Mouse (Mus musculus) mouse embryonic stem cell (cell line): ENCODE measurements around the gene Comp.

Source experiments
- in situ Hi-C, 2 experiments: fragments of 300-500 bp; cut with MboI; formaldehyde crosslinking; loops; 1 replicate in 1 of 2; 3 replicates in 1 of 2; pipeline ENCODE4 v1.14.3; 2019 to 2020; ENCODE audit warnings: low sequenced_read_pairs in 2 of 2, low pct_unique_long_range_greater_than_20kb in 1 of 2, mixed read lengths in 1 of 2; ENCODE audit not compliant: unreplicated experiment in 1 of 2

The Comp gene

DNA sequence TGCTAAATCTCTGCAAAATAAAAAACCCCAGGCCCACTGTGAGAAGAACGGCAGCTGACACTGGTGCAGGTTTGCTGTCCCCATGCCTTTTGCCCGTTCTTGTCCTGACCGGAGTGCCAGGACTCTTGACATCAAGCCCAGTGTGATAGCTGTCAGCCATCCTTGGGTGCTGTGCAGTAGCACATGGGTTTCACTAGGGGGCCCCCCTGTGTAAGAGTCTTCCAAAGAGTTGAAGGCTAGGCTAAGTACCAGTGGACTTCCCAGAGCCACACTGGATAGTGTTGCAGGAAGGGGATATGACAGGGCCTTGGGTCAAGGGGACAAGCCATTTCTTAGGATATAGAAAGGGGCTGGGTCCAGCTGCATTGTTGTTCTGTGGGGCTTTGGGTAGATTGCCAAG is 9.9 kb downstream of the Comp start:
- in situ Hi-C loops, result no loop called here

DNA sequence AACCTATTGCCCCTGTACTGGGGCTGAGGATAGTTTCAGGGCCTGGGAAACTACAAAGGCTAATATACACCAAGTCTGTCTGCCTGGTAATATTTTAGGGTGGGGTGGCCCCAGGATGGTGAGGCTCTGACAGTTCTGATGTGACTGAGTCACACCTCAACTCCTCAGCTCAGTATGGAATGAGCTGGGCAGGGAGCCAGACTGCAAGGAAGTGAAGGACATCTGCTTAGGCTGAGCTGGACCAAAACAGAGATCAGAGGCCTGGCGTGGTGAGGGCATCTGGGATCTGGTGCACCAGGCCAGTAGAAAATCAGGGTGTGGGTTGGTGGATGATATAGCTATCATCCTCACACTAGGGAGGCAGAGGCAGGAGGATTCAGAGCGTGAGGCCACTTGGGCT is 16.3 kb downstream of the Comp start:
- in situ Hi-C loops, result no loop called here

DNA sequence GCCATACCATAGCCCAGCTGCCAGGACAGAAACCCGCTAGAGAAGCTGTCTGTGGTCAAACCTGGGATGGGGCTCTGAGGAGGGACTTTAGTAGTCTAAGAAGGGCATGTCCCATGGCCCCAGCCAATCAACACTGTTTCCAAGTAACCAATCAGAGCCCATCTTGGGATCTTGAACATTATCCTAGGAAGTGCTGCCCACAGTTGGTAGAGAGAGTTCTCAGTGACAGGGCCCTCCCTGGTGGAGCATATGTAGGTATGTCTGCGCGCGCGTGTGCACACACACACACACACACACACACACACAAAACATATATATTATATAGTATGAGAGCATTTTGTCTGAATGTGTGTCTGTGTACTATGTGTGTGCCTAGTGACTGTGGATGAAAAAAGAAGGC is 19.7 kb downstream of the Comp start:
- in situ Hi-C loops, result no loop called here

DNA sequence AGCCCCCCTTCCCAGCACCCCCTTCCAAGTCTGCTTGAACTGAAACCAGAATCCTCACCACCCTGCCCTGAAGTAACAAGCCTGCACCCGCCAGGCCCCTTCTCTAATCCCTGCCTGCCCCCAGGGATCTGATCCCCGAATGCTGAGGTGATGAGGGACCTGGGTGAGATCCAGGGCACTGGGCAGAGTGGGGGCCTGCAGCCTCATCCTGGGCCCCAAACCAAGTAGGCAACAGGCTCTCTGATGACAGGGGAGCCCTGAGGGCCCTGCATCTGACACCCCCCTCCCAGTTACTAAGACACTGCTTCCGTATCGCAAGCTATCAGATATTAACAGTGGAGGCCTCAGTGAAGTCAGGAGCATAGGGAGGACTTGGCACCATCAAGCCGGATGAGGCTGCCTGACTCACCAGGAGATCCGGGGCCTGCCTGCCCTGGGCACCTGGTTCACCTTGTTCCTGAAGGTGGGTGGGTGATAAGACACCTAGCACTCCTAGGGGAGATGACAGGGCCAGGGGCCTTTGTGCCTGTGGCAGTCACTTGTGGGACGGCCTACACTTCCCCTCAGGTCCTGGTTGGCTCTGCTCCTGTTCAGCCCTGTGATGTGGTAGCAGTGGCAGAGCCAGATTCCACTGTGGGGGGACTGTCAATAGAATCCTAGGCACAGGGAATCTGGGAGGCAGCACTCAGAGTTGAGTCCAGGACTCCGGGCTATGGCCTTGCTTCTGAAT is 21.1 kb downstream of the Comp start:
- in situ Hi-C loops, result no loop called here

- in situ Hi-C loops, result no loop called here
Measured at GRCm38 (mm10) chr8:70395649-70396048, 22.3 kb downstream of the Comp start.

GRCm38 (mm10) chr8:70396184-70396583 is 22.8 kb downstream of the Comp start:
- in situ Hi-C loops, result no loop called here

GRCm38 (mm10) chr8:70397611-70398563 is 24.5 kb downstream of the Comp start:
- in situ Hi-C loops, result no loop called here

- in situ Hi-C loops, result no loop called here
Measured at GRCm38 (mm10) chr8:70404212-70404611, 30.9 kb downstream of the Comp start.

- in situ Hi-C loops, result no loop called here
Measured at GRCm38 (mm10) chr8:70405189-70405588, 31.8 kb downstream of the Comp start.

DNA sequence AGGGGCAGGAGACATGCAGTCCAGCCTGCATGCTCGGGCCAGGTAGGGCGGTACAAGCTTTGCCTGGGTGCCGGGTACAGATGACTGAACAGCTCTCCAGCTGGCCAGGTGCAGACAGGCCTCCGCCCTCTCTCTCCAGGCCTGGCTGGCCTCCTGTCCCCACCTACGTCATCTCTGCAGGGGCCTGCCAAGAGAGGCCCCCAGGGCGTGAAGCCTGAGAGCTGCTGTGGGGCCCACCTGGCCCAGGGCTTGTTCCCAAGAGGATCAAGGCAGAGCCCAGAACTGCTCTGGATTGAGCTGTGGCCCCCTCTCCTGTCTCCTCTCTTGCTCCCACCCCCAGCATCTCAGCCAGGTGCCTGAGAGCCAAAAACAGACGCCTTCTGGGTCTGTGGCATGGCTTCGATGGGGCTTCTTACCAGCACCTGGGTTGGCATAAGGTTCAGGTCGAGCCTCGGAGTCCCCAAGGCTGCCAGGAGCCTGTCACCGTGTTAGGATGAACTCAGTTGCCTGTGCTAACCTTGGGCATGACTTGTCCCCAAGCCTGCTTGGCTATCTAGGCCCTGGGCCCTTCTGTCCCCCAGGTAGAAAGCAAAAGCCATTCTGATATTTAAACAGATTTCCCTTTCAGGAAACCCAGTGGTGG is 33.2 kb downstream of the Comp start:
- in situ Hi-C loops, result no loop called here

- in situ Hi-C loops, result no loop called here
Measured at GRCm38 (mm10) chr8:70408301-70408700, 34.9 kb downstream of the Comp start.

DNA sequence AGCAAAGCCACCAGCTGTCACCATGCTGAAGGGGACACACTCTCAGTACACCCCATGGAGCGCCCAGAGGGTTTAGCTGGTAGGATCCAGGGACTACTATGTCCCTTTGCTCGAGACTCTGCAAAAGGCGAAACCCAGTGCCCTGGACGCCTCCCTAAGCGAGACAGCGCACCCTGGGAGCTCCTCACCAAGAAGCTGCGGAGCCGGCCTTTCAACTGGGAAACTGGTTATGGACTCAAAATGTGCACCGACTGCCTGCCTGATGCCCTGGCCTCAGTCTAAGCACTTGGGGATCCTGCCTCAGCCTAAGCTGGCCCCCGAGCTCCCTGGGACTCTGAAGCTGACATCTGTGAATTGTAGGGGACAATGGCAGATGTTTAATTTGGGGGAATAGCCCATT is 35.7 kb downstream of the Comp start:
- in situ Hi-C loops, result no loop called here

DNA sequence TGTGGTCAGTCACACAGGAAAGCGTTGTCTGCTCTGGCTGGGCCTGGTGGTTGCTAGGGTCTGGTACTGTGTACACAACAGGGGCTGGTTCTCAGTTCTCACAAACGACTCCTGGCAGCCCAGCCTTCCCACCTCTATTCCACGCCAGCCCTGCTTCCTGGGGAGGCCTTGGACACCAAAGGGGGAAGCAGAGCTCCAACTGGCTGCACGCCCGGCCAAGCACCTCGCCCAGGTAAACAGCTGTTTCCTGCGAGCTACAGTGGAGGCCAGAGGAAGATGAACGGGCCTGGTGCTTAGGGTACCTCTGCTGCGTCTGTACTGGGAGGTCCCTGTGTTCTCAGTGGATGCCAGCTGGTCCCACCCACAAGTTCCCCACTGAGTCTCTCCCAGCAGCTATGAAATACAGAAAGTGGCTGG is 36.1 kb downstream of the Comp start:
- in situ Hi-C loops, result no loop called here

DNA sequence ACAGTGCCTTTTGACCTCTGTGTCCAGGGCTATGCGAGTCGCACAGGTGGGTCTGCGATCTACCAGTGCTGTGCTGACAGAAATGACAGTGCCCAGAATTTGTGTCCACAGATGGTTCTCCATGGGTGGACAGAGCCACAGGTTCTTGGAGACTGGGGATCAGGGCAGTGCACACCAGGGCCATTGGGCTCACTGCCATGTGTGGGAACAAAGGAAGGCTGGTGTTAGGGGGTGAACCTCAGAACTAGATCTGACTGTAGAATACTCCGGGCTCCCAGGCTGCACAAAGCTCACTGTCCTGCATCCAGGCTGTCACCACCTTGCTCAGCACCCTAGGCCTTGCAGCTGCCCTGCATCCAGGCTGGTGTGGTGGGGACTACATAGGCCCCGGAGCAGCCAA is 36.9 kb downstream of the Comp start:
- in situ Hi-C loops, result loop anchor here (5.0 to 10.0 kb wide), 2 partner anchors 92 to 95 kb away; partner anchors contain the start of gene Rex1bd (in 1 of the 2)

DNA sequence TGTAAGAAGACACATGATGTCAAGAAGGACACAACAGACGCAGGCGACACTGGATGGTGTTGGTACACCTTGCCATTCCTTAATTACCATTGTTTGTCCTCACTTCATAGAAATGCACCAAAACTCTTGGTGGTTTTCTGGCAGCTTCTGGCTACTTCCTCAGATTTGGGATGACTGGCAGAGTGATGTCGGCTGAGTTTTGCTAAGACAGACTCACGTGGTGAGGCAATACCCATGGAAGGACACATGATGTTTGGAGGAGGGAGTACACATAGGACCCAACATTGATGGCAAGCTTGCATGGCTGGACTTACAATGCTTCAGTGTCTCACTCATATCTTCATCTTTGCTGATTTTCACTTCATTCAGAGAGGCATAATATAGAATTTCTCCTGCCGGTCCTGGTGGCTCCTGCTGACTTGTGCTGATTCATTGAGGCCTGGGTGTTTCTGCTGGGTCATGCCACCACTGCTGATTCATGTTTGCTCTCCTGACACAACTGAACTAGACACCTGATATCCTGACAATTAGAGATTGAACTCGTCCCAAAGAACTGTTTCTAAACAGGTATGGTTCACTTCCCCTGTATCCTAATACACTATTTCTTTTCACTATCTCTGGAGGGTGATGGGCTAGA is 41.1 kb downstream of the Comp start:
- in situ Hi-C loops, result loop anchor here (5.0 to 10.0 kb wide), 2 partner anchors 88 to 90 kb away; partner anchors contain the start of gene Rex1bd (in 1 of the 2)

DNA sequence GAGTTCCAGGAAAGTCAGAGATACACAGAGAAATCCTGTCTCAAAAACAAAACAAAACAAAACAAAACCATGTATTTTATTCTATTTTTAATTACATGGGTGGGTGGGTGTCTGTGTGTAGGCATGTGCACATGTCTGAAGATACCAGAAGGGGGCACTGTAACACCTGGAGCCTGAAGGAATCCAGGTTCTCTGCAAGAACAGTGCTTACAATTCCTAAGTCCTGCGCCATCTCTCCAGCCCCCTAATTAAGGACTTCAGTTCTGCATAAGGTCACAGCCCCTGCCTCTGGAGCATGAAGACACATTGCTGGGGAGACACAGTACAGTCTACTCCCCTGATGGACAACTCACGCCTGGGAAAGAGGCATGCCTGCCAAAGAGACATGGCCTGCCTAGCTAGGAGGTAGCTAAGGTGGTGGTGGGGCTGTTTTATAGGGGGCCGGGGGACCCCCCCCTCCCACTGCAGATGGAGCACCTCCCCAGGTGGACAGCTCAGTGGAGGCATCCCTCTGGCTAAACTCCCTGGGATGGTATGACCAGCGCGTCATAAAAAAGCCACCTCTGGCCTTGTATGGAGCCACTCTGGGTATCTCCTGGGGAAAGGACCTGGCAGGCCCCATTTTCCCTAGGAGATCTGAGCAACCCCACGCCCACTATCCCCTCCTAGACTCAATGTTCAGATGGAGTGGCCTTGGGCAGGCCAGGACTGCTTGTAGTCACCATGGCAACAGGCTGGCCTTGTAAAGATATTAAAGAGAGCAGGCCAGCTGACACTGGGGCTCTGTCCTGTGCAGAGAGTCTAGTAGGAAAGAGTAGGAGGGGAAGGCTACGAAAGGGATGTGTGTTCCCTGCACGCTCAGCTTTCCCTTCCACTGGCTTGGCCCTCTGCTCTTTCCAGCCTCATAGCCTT is 42.4 kb downstream of the Comp start:
- in situ Hi-C loops, result loop anchor here in 1 of 2 experiments (10.0 kb wide), 1 partner anchor 89 kb away; the partner anchor contains the start of gene Rex1bd

DNA sequence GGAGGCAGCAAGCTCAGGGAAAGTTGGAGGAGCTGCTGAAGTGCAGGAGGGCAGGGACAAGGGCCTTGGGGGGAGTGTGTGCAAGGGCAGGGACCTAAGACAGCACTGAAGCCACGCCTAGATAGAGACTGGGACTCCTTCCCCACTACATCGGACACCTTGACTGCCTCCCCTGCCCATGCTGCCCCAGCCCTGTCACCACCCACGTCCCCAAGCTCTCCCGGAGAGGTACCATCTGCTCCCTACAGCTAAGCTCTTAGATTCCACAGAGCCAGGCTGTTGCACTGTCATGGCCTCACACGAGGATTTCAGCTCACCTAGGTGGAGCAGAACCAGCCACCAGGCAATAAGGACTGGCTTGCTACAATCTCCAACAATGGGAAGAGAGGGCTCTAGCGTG is 43.6 kb downstream of the Comp start:
- in situ Hi-C loops, result loop anchor here in 1 of 2 experiments (10.0 kb wide), 1 partner anchor 88 kb away; the partner anchor contains the start of gene Rex1bd
